Mouse (Mus musculus): ENCODE results near the gene Acot10. TPM values are rescaled to one million over a fixed set of nuclear protein-coding genes. Genes with fewer than 3 reads are reported as not detected.
"Not testable (repeated sequence)": the region's sequence is repeated elsewhere in the genome, so short reads cannot be mapped to it uniquely, and the experiment has no call there.

Gene Acot10
- polyA plus RNA-seq (2014; fragmentation: Nextera tagmentation; extraction: Ambion mirVana), result 0.16 TPM in 1 of 2 replicates, not detected in the other

- no peaks in the 10 kb centered on the region for H3K9me3 ChIP-seq (ENCODE audit: low read depth, low read length)
- no peak within 1 kb of the TSS for H3K9ac ChIP-seq
- 89% methylated on average over 10 of the region's 10 CpGs for WGBS
- TF ChIP-seq CTCF (IDR thresholded peaks at IDR 0.05; ENCODE audit: low read depth), result no peak
- ATAC-seq (ENCODE audit: insufficient read depth), result no peak
- H3K4me3 ChIP-seq (ENCODE audit: low read depth, low read length), result no peak within 1 kb of the TSS
- no peak within 1 kb of the TSS for H3K4me2 ChIP-seq
- H3K4me1 ChIP-seq (ENCODE audit: insufficient read depth), result no peaks in the 10 kb centered on the region
- no peaks in the 10 kb centered on the region for H3K27me3 ChIP-seq (ENCODE audit: insufficient read depth, low read length)
- H3K27ac ChIP-seq (ENCODE audit: low read depth), result no peak within 1 kb of the TSS
- H3K36me3 ChIP-seq (ENCODE audit: insufficient read depth), result no peaks in the 10 kb centered on the region
- no peak for DNase-seq
These were observed at the start of gene Acot10 for GRCm38 (mm10) chr15:20666650-20667049. TSS of gene Acot10 (minus strand) at chr15:20666750.

DNA sequence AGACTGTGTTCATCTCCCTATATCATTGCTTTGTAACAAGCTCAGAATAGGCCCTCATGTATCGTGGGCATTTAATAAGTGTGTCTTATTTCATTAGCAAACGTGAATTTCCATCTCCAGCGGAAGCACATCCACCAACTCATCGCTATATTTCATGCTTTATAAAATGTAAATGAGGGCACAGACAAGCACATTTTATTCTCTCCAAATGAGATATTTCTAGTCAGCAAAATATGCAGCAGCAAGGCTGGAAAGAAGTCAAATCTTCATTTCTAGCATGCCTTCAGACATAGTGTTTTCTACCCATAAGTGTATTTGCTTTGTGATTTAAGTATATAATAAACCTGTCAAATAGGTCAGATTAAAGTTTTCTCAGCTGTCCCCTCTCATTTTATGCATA lies 45.3 kb upstream of the Acot10 start:
- TF ChIP-seq CTCF (IDR thresholded peaks at IDR 0.05; ENCODE audit: low read depth), result no peak
- no peak overlapping the region for H3K4me3 ChIP-seq (ENCODE audit: low read depth, low read length)
- no peak for ATAC-seq (ENCODE audit: insufficient read depth)
- no peaks in the 10 kb centered on the region for H3K27me3 ChIP-seq (ENCODE audit: insufficient read depth, low read length)
- no peak for DNase-seq
- H3K4me2 ChIP-seq, result no peak overlapping the region
- 81% methylated on average over 4 of the region's 4 CpGs for WGBS
- no peak overlapping the region for H3K27ac ChIP-seq (ENCODE audit: low read depth)
- H3K4me1 ChIP-seq (ENCODE audit: insufficient read depth), result no peaks in the 10 kb centered on the region
- H3K9ac ChIP-seq, result no peak overlapping the region
- no peaks in the 10 kb centered on the region for H3K9me3 ChIP-seq (ENCODE audit: low read depth, low read length)
- H3K36me3 ChIP-seq (ENCODE audit: insufficient read depth), result no peaks in the 10 kb centered on the region

DNA sequence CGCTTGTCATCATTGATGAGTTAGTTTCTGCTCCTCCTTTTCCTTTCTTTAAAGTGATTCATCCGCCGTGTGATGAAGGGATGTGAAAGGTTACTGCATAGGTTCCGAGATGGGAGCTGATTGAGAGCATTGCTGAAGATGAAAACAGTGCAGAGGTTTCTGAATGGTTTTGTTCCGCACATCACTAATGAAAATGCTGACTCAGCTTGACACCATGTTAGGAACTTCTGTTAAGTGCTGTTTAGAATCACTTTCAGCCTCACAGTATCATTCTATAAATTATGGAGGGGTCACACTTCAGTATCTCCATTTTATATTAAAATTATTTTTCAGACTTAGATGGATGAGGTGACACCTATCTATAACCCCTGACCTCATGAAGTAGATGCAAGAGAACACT lies 29.7 kb upstream of the Acot10 start:
- H3K4me3 ChIP-seq (ENCODE audit: low read depth, low read length), result no peak overlapping the region
- TF ChIP-seq CTCF (IDR thresholded peaks at IDR 0.05; ENCODE audit: low read depth), result no peak
- no peak for ATAC-seq (ENCODE audit: insufficient read depth)
- no peak overlapping the region for H3K9ac ChIP-seq
- H3K9me3 ChIP-seq (ENCODE audit: low read depth, low read length), result no peaks in the 10 kb centered on the region
- H3K4me2 ChIP-seq, result no peak overlapping the region
- DNase-seq, result no peak
- no peaks in the 10 kb centered on the region for H3K4me1 ChIP-seq (ENCODE audit: insufficient read depth)
- 65% methylated on average over 5 of the region's 5 CpGs for WGBS
- H3K36me3 ChIP-seq (ENCODE audit: insufficient read depth), result no peaks in the 10 kb centered on the region
- H3K27me3 ChIP-seq (ENCODE audit: insufficient read depth, low read length), result no peaks in the 10 kb centered on the region
- no peak overlapping the region for H3K27ac ChIP-seq (ENCODE audit: low read depth)

- no peak overlapping the region for H3K4me2 ChIP-seq
- H3K27ac ChIP-seq (ENCODE audit: low read depth), result no peak overlapping the region
- H3K9ac ChIP-seq, result no peak overlapping the region
- no peaks in the 10 kb centered on the region for H3K9me3 ChIP-seq (ENCODE audit: low read depth, low read length)
- no peaks in the 10 kb centered on the region for H3K27me3 ChIP-seq (ENCODE audit: insufficient read depth, low read length)
- no peaks in the 10 kb centered on the region for H3K4me1 ChIP-seq (ENCODE audit: insufficient read depth)
- no peak overlapping the region for H3K4me3 ChIP-seq (ENCODE audit: low read depth, low read length)
- H3K36me3 ChIP-seq (ENCODE audit: insufficient read depth), result no peaks in the 10 kb centered on the region
- DNase-seq (no peak), ATAC-seq (ENCODE audit: insufficient read depth) (no peak)
- TF ChIP-seq CTCF (IDR thresholded peaks at IDR 0.05; ENCODE audit: low read depth), result no peak
- WGBS, result 77% methylated on average over 5 of the region's 5 CpGs
These were observed 17.6 kb upstream of the Acot10 start for GRCm38 (mm10) chr15:20684200-20684599.

DNA sequence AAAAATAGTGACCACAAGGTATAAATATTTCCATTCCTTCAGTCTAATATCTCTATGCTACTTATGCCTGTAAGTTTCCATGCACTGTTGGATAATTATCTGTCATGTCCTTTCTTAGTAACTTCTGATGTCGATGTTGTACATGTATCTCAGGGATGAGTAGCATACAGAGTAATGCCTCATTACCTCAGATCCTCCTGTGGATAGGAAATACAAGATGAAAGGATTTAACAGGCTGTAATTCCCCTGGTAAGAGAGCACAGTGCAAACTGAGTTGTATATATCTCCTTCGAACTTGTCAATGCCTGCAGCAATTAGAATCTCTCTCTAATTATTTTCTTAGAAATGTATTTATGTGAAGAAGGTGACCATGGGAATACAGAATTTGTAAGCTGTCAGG lies 16.2 kb upstream of the Acot10 start:
- Histone ChIP-seq H3K4me3 (ENCODE audit: low read depth, low read length) (no peak overlapping the region), H3K27me3 (ENCODE audit: insufficient read depth, low read length) (no peaks in the 10 kb centered on the region), H3K9me3 (ENCODE audit: low read depth, low read length) (no peaks in the 10 kb centered on the region), H3K27ac (ENCODE audit: low read depth) (no peak overlapping the region), H3K4me2 (no peak overlapping the region), H3K9ac (no peak overlapping the region), H3K36me3 (ENCODE audit: insufficient read depth) (no peaks in the 10 kb centered on the region), H3K4me1 (ENCODE audit: insufficient read depth) (no peaks in the 10 kb centered on the region)
- ATAC-seq (ENCODE audit: insufficient read depth) (no peak), DNase-seq (no peak)
- no peak for TF ChIP-seq CTCF (IDR thresholded peaks at IDR 0.05; ENCODE audit: low read depth)
- 70% methylated on average over 2 of the region's 2 CpGs for WGBS

DNA sequence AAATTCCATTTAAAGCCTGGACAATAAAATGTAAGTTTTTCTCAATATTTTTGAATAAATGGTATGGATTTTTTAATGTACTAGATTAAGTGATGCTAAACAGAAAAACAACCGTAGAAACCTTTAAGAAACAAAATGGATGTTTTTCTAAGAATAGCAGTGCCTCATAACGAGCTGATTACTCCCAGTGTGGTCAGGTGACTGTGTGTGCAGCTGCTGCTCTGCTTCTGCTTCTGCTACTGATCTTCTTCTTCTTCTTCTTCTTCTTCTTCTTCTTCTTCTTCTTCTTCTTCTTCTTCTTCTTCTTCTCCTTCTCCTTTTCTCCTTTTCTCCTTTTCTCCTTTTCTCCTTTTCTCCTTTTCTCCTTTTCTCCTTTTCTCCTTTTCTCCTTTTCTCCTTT lies 3.0 kb upstream of the Acot10 start:
- DNase-seq; H3K27ac ChIP-seq (ENCODE audit: low read depth); H3K27me3 ChIP-seq (ENCODE audit: insufficient read depth, low read length); H3K4me1 ChIP-seq (ENCODE audit: insufficient read depth); H3K36me3 ChIP-seq (ENCODE audit: insufficient read depth); H3K9ac ChIP-seq; ATAC-seq (ENCODE audit: insufficient read depth); H3K9me3 ChIP-seq (ENCODE audit: low read depth, low read length); H3K4me2 ChIP-seq; H3K4me3 ChIP-seq (ENCODE audit: low read depth, low read length): not testable (repeated sequence)
- WGBS, result 59% methylated on average over 2 of the region's 2 CpGs

DNA sequence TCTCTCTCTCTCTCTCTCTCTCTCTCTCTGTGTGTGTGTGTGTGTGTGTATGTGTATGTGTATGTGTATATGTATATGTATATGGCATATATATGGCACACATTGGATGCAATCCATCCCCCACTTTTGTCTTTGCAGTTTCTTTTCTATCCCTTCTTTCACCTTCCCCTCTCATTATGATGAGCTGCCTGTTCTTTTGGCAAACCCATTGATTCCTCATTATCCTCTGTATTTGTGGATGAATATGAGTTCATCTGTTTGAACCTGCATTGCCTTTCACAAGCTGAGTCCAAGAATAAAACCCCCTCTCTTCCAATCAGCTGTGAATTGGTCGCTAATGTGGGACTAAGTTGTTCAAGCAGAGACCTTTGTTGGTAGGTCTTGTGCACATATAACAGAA lies 1.4 kb upstream of the Acot10 start:
- H3K9ac ChIP-seq, result no peak overlapping the region
- no peak overlapping the region for H3K27ac ChIP-seq (ENCODE audit: low read depth)
- no peak for DNase-seq
- H3K4me3 ChIP-seq (ENCODE audit: low read depth, low read length), result no peak overlapping the region
- no peaks in the 10 kb centered on the region for H3K4me1 ChIP-seq (ENCODE audit: insufficient read depth)
- WGBS, result 73% methylated on average over 1 of the region's 1 CpGs
- no peaks in the 10 kb centered on the region for H3K27me3 ChIP-seq (ENCODE audit: insufficient read depth, low read length)
- H3K36me3 ChIP-seq (ENCODE audit: insufficient read depth), result no peaks in the 10 kb centered on the region
- TF ChIP-seq CTCF (IDR thresholded peaks at IDR 0.05; ENCODE audit: low read depth), result no peak
- no peaks in the 10 kb centered on the region for H3K9me3 ChIP-seq (ENCODE audit: low read depth, low read length)
- no peak overlapping the region for H3K4me2 ChIP-seq
- ATAC-seq (ENCODE audit: insufficient read depth), result no peak

DNA sequence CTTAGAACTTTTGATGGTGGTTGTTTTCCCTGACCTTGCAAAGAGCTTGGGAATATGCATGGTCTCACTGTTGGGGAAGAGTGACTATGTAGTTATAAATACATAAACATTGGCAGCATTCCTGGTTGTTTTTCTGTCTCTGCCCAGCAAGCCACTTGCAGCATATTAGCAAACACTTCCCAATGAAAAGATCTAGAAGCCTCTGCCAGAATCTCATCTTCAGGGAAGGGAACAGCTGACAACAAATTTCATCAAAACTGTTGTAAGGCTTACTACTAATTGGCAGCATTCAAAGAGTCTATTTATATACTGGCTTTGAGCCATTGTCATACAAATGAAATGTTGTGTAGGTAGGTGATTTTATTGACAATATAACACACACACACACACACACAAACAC lies 800 bp upstream of the Acot10 start:
- H3K27me3 ChIP-seq (ENCODE audit: insufficient read depth, low read length), result no peaks in the 10 kb centered on the region
- H3K4me1 ChIP-seq (ENCODE audit: insufficient read depth), result no peaks in the 10 kb centered on the region
- no peaks in the 10 kb centered on the region for H3K36me3 ChIP-seq (ENCODE audit: insufficient read depth)
- no peak overlapping the region for H3K4me3 ChIP-seq (ENCODE audit: low read depth, low read length)
- no peak overlapping the region for H3K4me2 ChIP-seq
- H3K9ac ChIP-seq, result no peak overlapping the region
- TF ChIP-seq CTCF (IDR thresholded peaks at IDR 0.05; ENCODE audit: low read depth), result no peak
- H3K27ac ChIP-seq (ENCODE audit: low read depth), result no peak overlapping the region
- ATAC-seq (ENCODE audit: insufficient read depth) (no peak), DNase-seq (peak; percentile 42)
- no peaks in the 10 kb centered on the region for H3K9me3 ChIP-seq (ENCODE audit: low read depth, low read length)

All from lung, embryonic 14.5 days (tissue).